Mouse (Mus musculus): ENCODE results near the gene Prkd1. TPM values are rescaled to one million over a fixed set of nuclear protein-coding genes. Genes with fewer than 3 reads are reported as not detected.

The Prkd1 gene
- polyA plus RNA-seq, 1 experiment = 13.2 TPM

DNA sequence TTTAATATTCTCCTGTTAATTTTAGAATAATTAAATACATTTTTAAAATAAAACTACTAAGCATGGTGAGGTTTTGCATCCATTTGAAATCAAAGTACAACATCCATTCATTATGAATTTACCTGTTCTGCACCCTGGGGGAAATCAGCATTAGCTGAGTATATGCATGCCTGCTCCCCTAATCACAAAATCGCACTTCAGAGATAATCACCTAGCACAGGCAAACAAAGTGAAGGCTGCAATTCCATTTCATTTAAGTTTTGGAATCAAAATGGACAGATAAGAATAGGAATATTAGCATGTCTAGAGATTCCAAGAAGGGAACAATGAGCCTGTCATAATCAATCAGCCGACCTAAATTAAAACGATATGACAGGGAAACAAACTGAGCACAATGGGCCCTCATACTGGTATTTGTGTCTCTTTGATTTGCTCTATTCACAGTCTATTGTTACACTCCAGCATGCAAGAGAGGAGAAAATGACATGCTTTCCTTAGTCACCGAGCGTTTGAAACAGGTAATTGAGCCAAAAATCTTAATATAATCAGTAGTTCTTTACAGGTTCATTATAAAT, 218.7 kb downstream of the Prkd1 start:
- no peak for DNase-seq (ENCODE audit: low read depth)

DNA sequence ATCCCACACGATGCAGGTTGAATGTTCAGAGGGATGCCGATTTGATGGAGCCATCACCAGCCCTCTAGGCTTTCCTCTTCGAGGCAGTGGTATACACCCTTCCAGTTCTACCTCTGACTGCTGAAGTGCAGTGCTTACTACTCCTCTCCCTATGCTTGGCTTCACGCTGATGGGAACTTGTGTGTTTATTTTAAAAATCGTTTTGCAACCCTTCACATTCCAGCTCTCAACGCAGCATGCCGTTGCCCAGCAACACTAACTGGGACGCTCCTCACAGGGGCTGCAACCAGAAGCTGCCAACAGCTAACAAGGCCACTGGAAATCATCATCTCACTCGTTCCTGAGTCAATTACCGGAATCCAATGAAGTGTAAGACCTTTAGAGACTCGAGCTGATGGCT, 296.5 kb downstream of the Prkd1 start:
- DNase-seq (ENCODE audit: low read depth) = no peak

DNA sequence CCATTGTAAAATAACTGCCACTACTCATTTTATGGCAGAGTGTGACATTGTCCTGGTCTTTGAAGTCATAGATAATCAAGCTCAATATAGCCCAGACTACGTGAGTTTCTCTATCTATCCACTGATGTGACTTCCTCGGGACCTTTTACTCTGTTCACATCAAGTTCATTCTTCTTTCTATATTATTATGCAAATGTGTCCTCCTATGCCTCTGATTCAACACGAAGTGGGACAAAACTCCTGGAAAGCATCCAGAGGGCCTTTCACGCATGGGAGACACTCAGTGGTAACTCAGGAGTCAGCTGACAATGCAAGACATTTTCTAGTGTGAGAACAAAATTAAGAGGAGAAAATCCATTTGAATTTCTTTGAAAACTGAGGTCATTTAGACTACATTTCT, 315.7 kb downstream of the Prkd1 start:
- no peak for DNase-seq (ENCODE audit: low read depth)

DNA sequence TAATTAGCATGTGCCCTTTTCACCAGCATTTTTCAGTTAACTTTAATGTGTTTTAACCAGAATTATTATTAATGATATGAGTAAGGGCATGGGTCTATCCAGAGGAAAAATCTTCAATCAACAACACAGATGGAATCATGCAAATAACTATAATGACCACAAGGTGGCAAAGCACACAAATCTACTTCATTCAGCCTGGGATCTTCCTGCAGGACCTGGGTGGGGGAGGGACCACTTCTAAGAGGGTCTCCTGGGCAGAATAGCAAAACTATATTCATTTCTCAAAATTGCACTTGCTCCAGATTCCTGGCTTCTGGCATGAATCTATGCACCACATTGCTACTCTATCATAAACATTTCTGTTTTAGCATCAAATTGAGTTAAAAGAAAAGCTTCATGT, 334.3 kb downstream of the Prkd1 start:
- no peak for DNase-seq (ENCODE audit: low read depth)

DNA sequence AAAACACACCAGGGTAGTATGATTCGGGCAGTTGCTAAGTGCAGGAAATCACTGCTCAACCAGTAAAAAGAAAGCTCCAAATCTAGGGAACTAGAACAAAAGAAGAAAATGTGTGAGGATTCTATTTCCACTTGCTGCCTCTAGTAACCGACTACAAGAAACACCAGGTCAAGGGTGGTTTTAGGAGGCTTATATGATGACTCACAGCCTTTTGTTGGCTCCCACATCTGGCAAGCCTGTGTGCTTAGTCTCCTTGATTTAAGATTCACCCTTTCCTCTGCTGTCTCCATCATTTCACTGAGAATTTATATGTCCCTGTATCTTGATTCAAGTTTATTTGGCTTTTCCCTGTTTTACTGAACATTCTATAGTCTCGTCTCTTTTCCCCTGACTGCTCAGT, 339.6 kb downstream of the Prkd1 start:
- DNase-seq (ENCODE audit: low read depth) = no peak

DNA sequence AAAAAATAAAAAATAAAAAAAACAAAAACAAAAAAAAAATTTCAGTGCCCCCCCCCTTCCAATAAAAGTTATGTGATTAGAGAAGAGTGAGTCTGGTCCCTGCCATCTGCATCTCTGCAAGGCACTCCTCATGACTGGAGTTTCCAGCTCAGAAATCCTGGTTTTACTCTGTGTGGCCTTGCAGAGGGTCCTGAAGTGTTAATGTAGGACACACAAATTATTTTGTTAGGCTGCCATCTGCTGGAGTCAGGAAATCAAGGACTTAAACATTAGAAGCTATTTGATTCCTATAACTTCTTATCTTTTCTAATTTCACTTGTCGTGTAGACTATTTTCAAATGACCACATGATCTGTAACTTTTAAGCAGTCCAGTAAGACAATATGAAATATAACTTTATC, 347.6 kb downstream of the Prkd1 start:
- no peak for DNase-seq (ENCODE audit: low read depth)

DNA sequence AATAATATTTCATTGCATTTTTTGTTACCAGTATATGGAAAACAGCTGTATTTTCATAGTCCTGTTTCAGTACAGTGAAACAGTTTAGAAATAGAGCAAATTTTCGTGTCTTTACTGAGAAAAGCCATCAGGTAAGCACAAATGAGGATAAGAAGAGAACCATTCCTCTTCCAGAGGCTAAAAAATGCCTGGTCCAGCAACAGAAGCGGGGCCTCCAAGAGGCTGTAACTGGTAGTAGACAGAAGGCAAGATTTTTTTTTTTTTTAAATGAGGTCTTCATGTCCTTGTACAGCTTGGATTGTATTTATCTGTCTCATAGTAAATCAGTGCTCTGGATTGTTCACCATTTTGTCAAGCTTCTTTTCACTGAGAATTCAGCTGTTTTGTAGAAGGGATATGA, 352.8 kb downstream of the Prkd1 start:
- DNase-seq (ENCODE audit: low read depth) = no peak

DNA sequence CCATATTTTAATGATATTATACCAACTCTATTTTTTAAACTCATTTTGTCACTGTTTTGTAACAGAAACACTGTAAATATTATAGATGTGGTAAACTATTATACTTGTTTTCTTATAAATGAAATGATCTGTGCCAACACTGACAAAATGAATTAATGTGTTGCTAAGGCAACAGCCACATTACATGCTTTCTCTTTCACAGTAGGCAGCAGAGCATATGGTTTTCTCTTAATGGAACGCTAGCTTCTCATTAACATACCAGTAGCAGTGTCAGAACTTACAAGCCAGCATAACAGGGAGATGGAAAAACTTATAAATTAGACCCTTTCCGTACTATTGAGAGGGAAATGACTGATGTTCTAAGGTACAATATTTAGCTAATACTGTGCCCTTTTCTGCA, 353.3 kb downstream of the Prkd1 start:
- no peak for DNase-seq (ENCODE audit: low read depth)

DNA sequence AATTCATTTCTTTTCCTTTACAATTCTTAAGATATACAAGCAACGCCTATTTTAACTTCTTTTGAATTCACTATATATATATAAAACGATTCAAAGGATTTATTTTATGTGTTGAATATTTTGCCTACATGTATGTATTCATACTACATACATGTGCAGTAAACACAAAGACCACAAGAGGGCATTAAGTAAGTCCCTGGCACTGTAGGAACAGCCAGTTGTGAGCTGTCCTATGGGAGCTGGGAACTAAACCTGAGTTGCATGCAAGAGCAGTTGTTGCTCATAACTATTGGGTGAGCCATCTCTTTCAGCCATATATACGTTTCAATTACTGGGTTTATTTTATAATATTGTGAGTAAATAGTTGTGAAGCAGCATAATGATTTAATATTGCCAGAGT, 356.1 kb downstream of the Prkd1 start:
- DNase-seq (ENCODE audit: low read depth) = no peak
